Comparison of ENCODE assay signal across 16 mouse cellular contexts in the genomic region with DNA sequence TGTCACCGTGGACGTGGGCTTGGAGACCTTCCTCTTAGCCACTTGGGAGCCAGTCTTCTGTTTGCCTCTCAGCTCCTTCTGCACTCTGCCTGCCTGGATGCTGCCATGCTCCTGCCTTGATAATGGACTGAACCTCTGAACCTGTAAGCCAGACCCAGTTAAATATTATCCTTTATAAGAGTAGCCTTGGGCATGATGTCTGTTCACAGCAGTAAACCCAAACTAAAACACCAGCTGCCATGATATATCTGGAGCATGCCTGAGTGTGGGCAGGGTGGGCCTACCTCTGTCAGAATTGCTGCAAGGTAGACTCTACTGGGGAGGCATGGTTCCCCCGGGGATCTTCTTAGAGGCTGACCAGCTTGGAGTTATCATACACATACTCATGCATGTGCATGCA. TPM values are rescaled to one million over a fixed set of nuclear protein-coding genes. Genes with fewer than 3 reads are reported as not detected.
"Had no signal": no experiment of that assay in that cellular context is flagged by ENCODE, and none has a peak within 500 bp of the region (broad histone marks: within the 10 kb centered on the region; RNA-seq: fewer than 3 reads in every experiment).

No protein-coding gene starts in this region.

- ATAC-seq: intestine, postnatal 0 days had no signal

- DNase-seq: liver; liver, embryonic 13.5 days; lung, adult 2 months; lung, postnatal 14 days; lung, postnatal 4 days; midbrain, embryonic 14.5 days; right cerebral cortex, postnatal 14 days; right cerebral cortex, postnatal 4 days; thymus, adult 2 months had no signal

- H3K4me3 ChIP-seq: limb, embryonic 10.5 days; limb, embryonic 13.5 days; liver, embryonic 13.5 days; midbrain, embryonic 10.5 days had no signal

- H3K9ac ChIP-seq: limb, embryonic 13.5 days; liver, embryonic 13.5 days had no signal

- H3K36me3 ChIP-seq: limb, embryonic 10.5 days; limb, embryonic 13.5 days; liver, embryonic 13.5 days; midbrain, embryonic 10.5 days had no signal

- H3K9me3 ChIP-seq: limb, embryonic 10.5 days; limb, embryonic 13.5 days; liver, embryonic 13.5 days; midbrain, embryonic 10.5 days had no signal

- H3K4me2 ChIP-seq: limb, embryonic 13.5 days; liver, embryonic 13.5 days had no signal

- H3K27ac ChIP-seq: limb, embryonic 10.5 days; limb, embryonic 13.5 days; liver, embryonic 13.5 days; midbrain, embryonic 10.5 days; stomach, postnatal 0 days had no signal

- H3K4me1 ChIP-seq: limb, embryonic 10.5 days; liver, embryonic 13.5 days; midbrain, embryonic 10.5 days had no signal

- H3K27me3 ChIP-seq: limb, embryonic 13.5 days; liver, embryonic 13.5 days had no signal

RNA-seq across cellular contexts. Expression of a gene that starts 41.0 kb away (rescaled TPM):
- total RNA-seq: megakaryocyte, adult 5-6 weeks had no signal
- polyA plus RNA-seq: liver, embryonic 13.5 days; liver, embryonic 16.5 days had no signal
